Mouse (Mus musculus) midbrain, embryonic 13.5 days (tissue): ENCODE results near the gene Slc44a3. TPM values are rescaled to one million over a fixed set of nuclear protein-coding genes. Genes with fewer than 3 reads are reported as not detected.

Experiments used
- ATAC-seq: fragments of 200-750 bp; cut with Nextera tagmentation; 2 replicates; pipeline ENCODE4 v1.8.0; 2017; ENCODE audit warnings: mild to moderate bottlenecking, moderate TSS enrichment, moderate library complexity
- H3K27ac ChIP-seq: fragments of 300-500 bp; sonication (generic); 2 replicates; pipeline ENCODE4 v1.5.1; 2015; ENCODE audit warnings: inconsistent platforms, mild to moderate bottlenecking, moderate library complexity
- H3K27me3 ChIP-seq: fragments of 300-500 bp; sonication (generic); 2 replicates; pipeline ENCODE4 v1.6.1; 2015; ENCODE audit warnings: mild to moderate bottlenecking, inconsistent platforms
- H3K36me3 ChIP-seq: fragments of 300-500 bp; sonication (generic); 2 replicates; pipeline ENCODE4 v1.6.1; 2015; ENCODE audit warnings: mild to moderate bottlenecking, inconsistent platforms
- H3K4me1 ChIP-seq: fragments of 300-500 bp; sonication (generic); replicated peaks from 2 replicates; pipeline ENCODE4 v1.6.1; 2015; ENCODE audit warnings: inconsistent platforms
- H3K4me2 ChIP-seq: fragments of 300-500 bp; sonication (generic); replicated peaks from 2 replicates; pipeline ENCODE4 v1.6.1; 2015; ENCODE audit warnings: moderate library complexity, mild to moderate bottlenecking, inconsistent platforms
- H3K4me3 ChIP-seq: fragments of 300-500 bp; sonication (generic); replicated peaks from 2 replicates; pipeline ENCODE4 v1.5.1; 2015; ENCODE audit warnings: mild to moderate bottlenecking, inconsistent platforms
- H3K9ac ChIP-seq: fragments of 300-500 bp; sonication (generic); replicated peaks from 2 replicates; pipeline ENCODE4 v1.6.1; 2015; ENCODE audit warnings: mild to moderate bottlenecking, inconsistent platforms
- H3K9me3 ChIP-seq: fragments of 300-500 bp; sonication (generic); 2 replicates; pipeline ENCODE4 v1.6.1; 2016; ENCODE audit warnings: mild to moderate bottlenecking, inconsistent platforms
- WGBS: fragments of 180-500 bp; shearing (Covaris S2); methylation state at CpG from one replicate; pipeline ENCODE4 v1.1.7; 2015; 5-methylcytosine and 5-hydroxymethylcytosine counted together
- polyA plus RNA-seq: library from polyadenylated mRNA; unstranded; fragments of >200 nt; fragmentation: Nextera tagmentation; extraction: Ambion mirVana; gene quantifications from 2 replicates; pipeline ENCODE4 v1.2.1, GENCODE M21; 2015

The Slc44a3 gene
- polyA plus RNA-seq, 1 experiment from 2014 or later = 0.86 TPM

GRCm38 (mm10) chr3:121416171-121417154 is 115.7 kb downstream of the Slc44a3 start:
- Histone ChIP-seq H3K27ac (no peak overlapping the region), H3K4me3 (no peak overlapping the region), H3K9ac (no peak overlapping the region), H3K36me3 (no peaks in the 10 kb centered on the region), H3K27me3 (no peaks in the 10 kb centered on the region), H3K4me1 (peaks cover 10% of the 10 kb centered on the region), H3K4me2 (no peak overlapping the region), H3K9me3 (no peaks in the 10 kb centered on the region)
- no peak for ATAC-seq
- 73% methylated on average over 5 of the region's 5 CpGs for WGBS

DNA sequence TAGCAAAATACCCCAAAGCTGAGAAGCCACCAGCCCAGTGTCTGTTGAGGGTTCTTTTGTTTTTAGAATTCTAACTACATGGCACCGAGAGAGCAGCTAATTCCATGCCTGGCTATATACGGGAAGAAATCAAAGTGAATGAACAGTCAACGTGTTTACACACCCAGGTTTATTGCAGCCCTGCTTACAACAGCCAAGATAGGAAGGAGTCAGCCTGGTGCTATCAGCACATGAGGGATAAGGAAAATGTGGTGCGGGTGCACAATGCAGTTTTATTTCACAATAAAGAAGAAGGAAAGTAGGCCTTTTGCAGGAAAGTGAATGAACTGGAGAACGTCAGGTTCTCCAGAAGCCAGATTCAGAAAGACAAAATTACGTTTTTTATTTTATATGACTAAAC is 120.8 kb downstream of the Slc44a3 start:
- Histone ChIP-seq H3K4me1 (no peaks in the 10 kb centered on the region), H3K9ac (no peak overlapping the region), H3K4me2 (no peak overlapping the region), H3K27me3 (no peaks in the 10 kb centered on the region), H3K9me3 (no peaks in the 10 kb centered on the region), H3K4me3 (no peak overlapping the region), H3K27ac (no peak overlapping the region), H3K36me3 (no peaks in the 10 kb centered on the region)
- 82% methylated on average over 6 of the region's 6 CpGs for WGBS
- ATAC-seq = no peak

Other genes with a start within 250 kb of the Slc44a3 start
- gene Tmem56, start 249.3 kb downstream of the Slc44a3 start, polyA plus RNA-seq = 1.1 and 1.2 TPM in 2 replicates
- 31.7 and 34.0 TPM in 2 replicates for gene Alg14, start 240.6 kb downstream of the Slc44a3 start, polyA plus RNA-seq
- gene Cnn3, start 105.9 kb downstream of the Slc44a3 start, polyA plus RNA-seq = 703 and 728 TPM in 2 replicates
- gene 4930432M17Rik, start 138.4 kb upstream of the Slc44a3 start, polyA plus RNA-seq = not detected in 2 replicates
- gene F3, start 191.1 kb upstream of the Slc44a3 start, polyA plus RNA-seq = 5.0 and 5.5 TPM in 2 replicates